Comparison of ENCODE assay signal across 16 mouse cellular contexts in the genomic region with DNA sequence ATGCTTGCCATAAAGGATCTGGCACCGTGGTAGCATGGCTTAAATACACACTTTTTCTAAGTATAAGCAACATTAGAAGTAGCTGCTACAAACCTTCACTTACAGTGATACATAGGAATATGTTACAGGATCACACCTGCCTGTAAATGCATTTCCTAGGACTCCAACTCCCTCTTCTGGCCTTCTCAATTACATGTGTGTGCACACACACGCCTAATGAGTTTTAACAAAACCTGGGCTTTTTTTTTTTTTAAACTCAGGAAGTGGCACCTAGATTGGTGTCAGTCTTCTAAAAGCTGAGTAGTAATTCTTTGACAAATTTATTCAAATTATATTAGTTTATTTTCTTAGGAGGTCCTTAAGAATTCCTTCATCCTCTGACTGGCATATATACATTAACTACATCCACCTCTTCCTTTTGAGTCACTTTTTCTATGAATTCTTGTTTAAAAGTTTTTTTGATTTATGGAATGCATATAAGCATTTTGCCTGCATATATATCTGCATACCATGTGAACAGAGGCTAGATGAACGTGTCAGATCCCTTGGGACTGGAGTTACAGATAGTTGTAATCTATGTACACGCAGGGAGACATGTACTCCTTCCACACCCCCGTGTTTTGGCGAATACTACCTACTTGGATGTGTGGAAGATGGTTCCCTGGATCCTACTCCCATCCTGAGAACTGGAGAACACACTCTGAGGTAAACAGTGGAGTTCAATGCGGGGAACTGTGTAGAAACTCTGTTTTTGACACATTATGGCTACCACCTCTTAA. TPM values are rescaled to one million over a fixed set of nuclear protein-coding genes. Genes with fewer than 3 reads are reported as not detected.
"Had no signal": no experiment of that assay in that cellular context is flagged by ENCODE, and none has a peak within 500 bp of the region (broad histone marks: within the 10 kb centered on the region; RNA-seq: fewer than 3 reads in every experiment).

No protein-coding gene starts in this region.

- H3K4me3 ChIP-seq: limb, embryonic 12.5 days; lung, embryonic 15.5 days; megakaryocyte, embryonic 14.5 days; midbrain, embryonic 15.5 days; neural tube, embryonic 12.5 days had no signal

- H3K27ac ChIP-seq: limb, embryonic 12.5 days; lung, embryonic 15.5 days; macrophage; midbrain, embryonic 15.5 days; neural tube, embryonic 12.5 days had no signal

- H3K27me3 ChIP-seq: limb, embryonic 12.5 days; lung, embryonic 15.5 days; midbrain, embryonic 15.5 days; neural tube, embryonic 12.5 days had no signal

- H3K9ac ChIP-seq: limb, embryonic 12.5 days; lung, embryonic 15.5 days; midbrain, embryonic 15.5 days; neural tube, embryonic 12.5 days had no signal

- DNase-seq: kidney, adult 11 months; kidney, adult 9 months; kidney, postnatal 14 days; layer of hippocampus, adult 9-11 months; layer of hippocampus, postnatal 36 days; lung, postnatal 14 days; thymus, adult 18-20 months; thymus, postnatal 36 days had no signal

- H3K4me1 ChIP-seq: limb, embryonic 12.5 days; lung, embryonic 15.5 days; midbrain, embryonic 15.5 days; neural tube, embryonic 12.5 days had no signal

- ATAC-seq: midbrain, embryonic 15.5 days had no signal

- H3K9me3 ChIP-seq: limb, embryonic 12.5 days; lung, embryonic 15.5 days; megakaryocyte, embryonic 14.5 days; midbrain, embryonic 15.5 days; neural tube, embryonic 12.5 days had no signal

- H3K4me2 ChIP-seq: limb, embryonic 12.5 days; lung, embryonic 15.5 days; midbrain, embryonic 11.5 days; midbrain, embryonic 15.5 days; neural tube, embryonic 12.5 days had no signal

RNA-seq across cellular contexts. Expression of a gene that starts 9.8 kb away (rescaled TPM):
- total RNA-seq: liver, adult 2 months had no signal
- polyA plus RNA-seq: liver, adult 2 months; macrophage had no signal
